Mouse (Mus musculus) liver, embryonic 14.5 days (tissue): ENCODE data around the gene Olfr992. TPM values are rescaled to one million over a fixed set of nuclear protein-coding genes. Genes with fewer than 3 reads are reported as not detected.

ENCODE experiments used
- ATAC-seq: fragments of 200-750 bp; cut with Nextera tagmentation; 2 replicates; pipeline ENCODE4 v1.8.0; 2017; ENCODE audit warnings: moderate number of reproducible peaks, mild to moderate bottlenecking, moderate library complexity; ENCODE audit not compliant: insufficient read depth
- DNase-seq, 3 experiments: peaks; one replicate each; pipeline ENCODE4 v3.0.0-alpha.2; 2012 to 2013; ENCODE audit warnings: low read depth in 3 of 3, low spot score in 3 of 3
- H3K27ac ChIP-seq: fragments of 300-500 bp; sonication (generic); 2 replicates; pipeline ENCODE4 v1.5.1; 2014; ENCODE audit warnings: moderate library complexity, mild to moderate bottlenecking, control low read depth, inconsistent platforms
- H3K27me3 ChIP-seq: fragments of 300-500 bp; sonication (generic); 2 replicates; pipeline ENCODE4 v1.6.1; 2014; ENCODE audit warnings: mild to moderate bottlenecking, low read length, moderate library complexity; ENCODE audit not compliant: control insufficient read depth, insufficient read depth
- H3K36me3 ChIP-seq: fragments of 300-500 bp; sonication (generic); replicated peaks from 2 replicates; pipeline ENCODE4 v1.6.1; 2014; ENCODE audit warnings: low read depth; ENCODE audit not compliant: control insufficient read depth, insufficient read depth
- H3K4me1 ChIP-seq, 2 experiments: fragments of 200-500 bp in 1 of 2; fragments of 300-500 bp in 1 of 2; sonication (generic) in 1 of 2; replicated peaks; 2 replicates each; pipeline ENCODE4 v1.6.1; 2012 to 2014; ENCODE audit warnings: antibody characterized with exemption in 1 of 2, inconsistent platforms in 1 of 2, low read length in 1 of 2; ENCODE audit not compliant: control insufficient read depth in 2 of 2, insufficient read depth in 2 of 2
- H3K4me2 ChIP-seq: fragments of 300-500 bp; sonication (generic); 2 replicates; pipeline ENCODE4 v1.6.1; 2014; ENCODE audit warnings: low read depth, mild to moderate bottlenecking, control low read depth, moderate library complexity
- H3K4me3 ChIP-seq, 2 experiments: fragments of 200-500 bp in 1 of 2; fragments of 300-500 bp in 1 of 2; sonication (generic) in 1 of 2; 2 replicates each; pipeline ENCODE4 v1.5.1; 2012 to 2014; ENCODE audit warnings: low read depth in 2 of 2, low read length in 2 of 2, mild to moderate bottlenecking in 2 of 2, control low read depth in 1 of 2, inconsistent platforms in 1 of 2, moderate library complexity in 1 of 2; ENCODE audit not compliant: insufficient read depth in 1 of 2
- H3K9ac ChIP-seq: fragments of 300-500 bp; sonication (generic); replicated peaks from 2 replicates; pipeline ENCODE4 v1.6.1; 2014; ENCODE audit warnings: mild to moderate bottlenecking, control low read depth, moderate library complexity
- H3K9me3 ChIP-seq: fragments of 300-500 bp; sonication (generic); 2 replicates; pipeline ENCODE4 v1.6.1; 2016; ENCODE audit warnings: low read length, mixed read lengths; ENCODE audit not compliant: control insufficient read depth
- CTCF ChIP-seq: IDR thresholded peaks from 2 replicates; pipeline ENCODE4 v1.5.1; 2016; ENCODE audit warnings: antibody characterized with exemption, low read depth, control low read depth
- EP300 ChIP-seq: IDR thresholded peaks from 2 replicates; pipeline ENCODE4 v1.6.1; 2016; ENCODE audit warnings: antibody characterized with exemption, low read depth
- WGBS: fragments of 180-500 bp; shearing (Covaris S2); extraction: QIAGEN DNeasy Blood & Tissue Kit; methylation state at CpG from one replicate; pipeline ENCODE4 v1.1.7; 2014; ENCODE audit not compliant: insufficient replicate concordance; 5-methylcytosine and 5-hydroxymethylcytosine counted together
- polyA plus RNA-seq, 2 experiments: library from polyadenylated mRNA; depleted of rRNA in 1 of 2; stranded (reverse) in 1 of 2; unstranded in 1 of 2; fragments of >200 nt; fragmentation: Nextera tagmentation in 1 of 2; extraction: Ambion mirVana in 1 of 2; gene quantifications; 2 replicates each; pipeline versions ENCODE4 v1.2.1 to v1.2.3; 2012 to 2014

Olfr992 gene
- not detected in 2 replicates for polyA plus RNA-seq (2012; rRNA removed)
- not detected in 2 replicates for polyA plus RNA-seq (2014; fragmentation: Nextera tagmentation; extraction: Ambion mirVana)

DNA sequence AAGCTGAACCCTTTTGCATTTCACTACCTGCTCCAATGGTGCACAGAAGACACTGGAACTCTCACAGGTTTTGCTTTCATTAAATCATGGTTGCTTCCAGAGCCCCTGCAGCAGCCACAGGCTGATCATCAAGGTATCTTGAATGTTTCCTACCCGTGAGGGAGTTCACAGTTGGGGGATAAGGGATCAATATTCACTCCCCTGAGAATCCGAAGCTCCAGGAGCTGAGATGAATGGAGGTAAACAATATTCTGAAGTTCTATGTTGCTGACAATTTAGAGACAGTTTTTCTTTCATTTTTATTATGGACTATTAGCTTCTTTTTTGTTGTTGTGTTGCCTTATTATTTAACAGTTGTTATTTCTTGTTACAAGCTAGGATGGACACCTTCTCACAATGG lies at the start of gene Olfr992:
TSS of gene Olfr992 (minus strand) at position 101 of the 400 bp plus-strand sequence.
- 27% methylated on average over 2 of the region's 2 CpGs for WGBS
- TF ChIP-seq EP300 (no peak), CTCF (no peak)

GRCm38 (mm10) chr2:85443539-85443938 lies 34.3 kb upstream of the Olfr992 start, which contains the start of gene Olfr995:
Gene Olfr995 (minus strand): TSS chr2:85443639.
- ATAC-seq, result no peak
- Histone ChIP-seq H3K27me3 (no peaks in the 10 kb centered on the region), H3K4me1 (no peaks in the 10 kb centered on the region), H3K4me3 (no peak within 1 kb of the TSS), H3K36me3 (no peaks in the 10 kb centered on the region), H3K4me2 (no peak within 1 kb of the TSS), H3K27ac (no peak within 1 kb of the TSS), H3K9me3 (no peaks in the 10 kb centered on the region), H3K9ac (no peak within 1 kb of the TSS)
- no peak for DNase-seq
- 19% methylated on average over 1 of the region's 1 CpGs for WGBS
- TF ChIP-seq EP300 (no peak), CTCF (no peak)

More for the DNA sequence above, at the start of gene Olfr992:
- H3K9ac ChIP-seq, result no peak within 1 kb of the TSS
- H3K4me3 ChIP-seq, result no peak within 1 kb of the TSS
- no peak for DNase-seq
- H3K4me2 ChIP-seq, result no peak within 1 kb of the TSS
- H3K27ac ChIP-seq, result no peak within 1 kb of the TSS
- no peaks in the 10 kb centered on the region for H3K36me3 ChIP-seq
- ATAC-seq, result no peak
- H3K9me3 ChIP-seq, result no peaks in the 10 kb centered on the region
- H3K27me3 ChIP-seq, result no peaks in the 10 kb centered on the region
- H3K4me1 ChIP-seq, result no peaks in the 10 kb centered on the region

- H3K9ac ChIP-seq, result no peak overlapping the region
- no peak for ATAC-seq
- no peaks in the 10 kb centered on the region for H3K27me3 ChIP-seq
- no peaks in the 10 kb centered on the region for H3K9me3 ChIP-seq
- H3K36me3 ChIP-seq, result no peaks in the 10 kb centered on the region
- H3K4me3 ChIP-seq, result no peak overlapping the region
- DNase-seq, result no peak
- TF ChIP-seq CTCF (no peak), EP300 (no peak)
- H3K4me1 ChIP-seq, result no peaks in the 10 kb centered on the region
- H3K27ac ChIP-seq, result no peak overlapping the region
- H3K4me2 ChIP-seq, result no peak overlapping the region
Observed at GRCm38 (mm10) chr2:85442546-85442945, 33.3 kb upstream of the Olfr992 start.

GRCm38 (mm10) chr2:85436351-85436750 lies 27.1 kb upstream of the Olfr992 start, which contains the start of gene Olfr994:
Gene Olfr994 (minus strand): TSS chr2:85436451.
- DNase-seq, result no peak
- no peak within 1 kb of the TSS for H3K4me3 ChIP-seq
- no peak for ATAC-seq
- H3K4me1 ChIP-seq, result no peaks in the 10 kb centered on the region
- H3K4me2 ChIP-seq, result no peak within 1 kb of the TSS
- no peaks in the 10 kb centered on the region for H3K27me3 ChIP-seq
- no peak within 1 kb of the TSS for H3K27ac ChIP-seq
- 67% methylated on average over 3 of the region's 3 CpGs for WGBS
- no peak for TF ChIP-seq CTCF
- no peak for TF ChIP-seq EP300
- H3K9ac ChIP-seq, result no peak within 1 kb of the TSS
- H3K36me3 ChIP-seq, result no peaks in the 10 kb centered on the region
- no peaks in the 10 kb centered on the region for H3K9me3 ChIP-seq

DNA sequence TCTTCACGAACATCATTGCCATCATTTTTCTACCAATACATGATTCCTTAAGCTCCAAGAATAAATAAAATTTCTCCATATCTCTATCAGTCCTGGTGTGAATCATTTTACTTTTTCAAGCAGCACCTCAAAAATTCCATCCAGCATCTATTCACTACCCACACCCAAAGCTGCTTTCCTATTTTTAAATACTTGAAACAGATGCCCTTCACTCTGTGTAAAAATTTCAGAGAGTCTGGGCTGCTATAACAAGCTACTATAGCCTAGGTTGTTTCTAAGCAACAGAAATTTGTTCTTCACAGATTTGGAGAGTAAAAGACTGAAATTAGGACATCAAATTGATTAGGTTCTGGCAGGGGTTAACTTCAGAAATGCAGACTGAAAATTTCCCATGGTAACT lies 16.6 kb upstream of the Olfr992 start:
- no peaks in the 10 kb centered on the region for H3K27me3 ChIP-seq
- H3K4me1 ChIP-seq, result no peaks in the 10 kb centered on the region
- 51% methylated on average over 1 of the region's 1 CpGs for WGBS
- no peak for TF ChIP-seq CTCF
- no peak for TF ChIP-seq EP300
- no peak for ATAC-seq
- no peak overlapping the region for H3K27ac ChIP-seq
- no peaks in the 10 kb centered on the region for H3K36me3 ChIP-seq
- no peak for DNase-seq
- H3K4me2 ChIP-seq, result no peak overlapping the region
- no peak overlapping the region for H3K4me3 ChIP-seq
- no peak overlapping the region for H3K9ac ChIP-seq
- no peaks in the 10 kb centered on the region for H3K9me3 ChIP-seq
